Mouse (Mus musculus) megakaryocyte, adult 5-6 weeks (primary cell): Measurements from ENCODE around the gene Limch1. TPM values are rescaled to one million over a fixed set of nuclear protein-coding genes. Genes with fewer than 3 reads are reported as not detected.

ENCODE experiments used
- ATAC-seq: 2 replicates; pipeline ENCODE4 v1.8.0; 2016; ENCODE audit warnings: mild to moderate bottlenecking, inconsistent platforms; ENCODE audit not compliant: poor library complexity, severe bottlenecking
- total RNA-seq, 2 experiments: library from RNA; stranded (forward) in 1 of 2; stranded (reverse) in 1 of 2; fragments of 153-499, 151-499 nt in 1 of 2; fragments of 221-1000, 200-1000 nt in 1 of 2; gene quantifications; 2 replicates each; pipeline versions ENCODE4 v1.2.3 to v1.2.4; 2015 to 2017

Limch1 gene
- total RNA-seq, 2 experiments from 2014 or later: 0.07 TPM; not detected in 1

DNA sequence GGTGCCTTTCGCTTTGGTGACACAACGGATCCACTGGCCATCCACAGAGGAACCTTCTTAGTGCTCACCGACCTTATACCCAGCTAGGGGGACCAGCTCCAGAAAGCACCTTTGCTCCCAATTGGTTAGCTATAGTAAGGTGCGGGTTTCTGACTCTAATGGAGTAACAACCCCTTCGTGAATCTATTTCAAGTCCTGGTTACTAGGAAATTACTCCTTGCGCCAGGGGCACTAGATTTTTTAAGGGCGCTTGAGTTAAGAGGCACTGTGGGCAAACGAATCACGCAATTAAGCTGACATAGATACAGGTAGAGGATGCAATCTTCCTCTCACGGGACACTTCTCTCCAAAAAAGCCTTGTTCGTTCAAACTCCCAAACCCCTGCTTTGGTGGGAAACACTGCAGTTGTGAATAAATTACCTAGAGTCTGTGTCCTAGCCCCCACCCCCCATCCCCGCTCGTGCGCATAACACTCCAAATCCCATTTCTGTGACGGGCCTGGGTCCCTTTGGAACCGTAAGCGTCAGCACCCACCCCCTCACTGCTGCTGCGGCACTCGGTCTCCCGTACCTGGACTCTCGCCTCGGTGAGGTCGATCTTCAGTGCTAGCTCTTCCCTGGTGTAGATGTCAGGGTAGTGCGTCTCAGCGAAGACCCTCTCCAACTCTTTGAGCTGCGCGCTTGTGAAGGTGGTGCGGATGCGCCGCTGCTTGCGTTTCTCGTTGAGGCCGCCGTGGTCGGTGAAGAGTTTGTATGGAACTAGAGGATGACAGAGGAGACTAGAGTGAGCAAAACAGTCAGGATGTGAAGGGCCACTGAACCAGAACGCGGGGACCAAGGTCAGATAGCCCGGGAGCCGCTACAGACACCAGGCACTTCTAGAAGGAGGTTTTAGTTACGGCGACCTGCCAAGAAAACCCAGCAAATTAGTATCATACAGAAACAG is 351.8 kb downstream of the Limch1 start:
- ATAC-seq: no peak

GRCm38 (mm10) chr5:67098051-67098732 is 352.6 kb downstream of the Limch1 start:
- no peak for ATAC-seq

- ATAC-seq: no peak
Observed at GRCm38 (mm10) chr5:67098733-67099323, 353.2 kb downstream of the Limch1 start, which contains the start of gene Phox2b. Gene Phox2b (minus strand): TSS chr5:67099301.

- ATAC-seq: no peak
Observed at GRCm38 (mm10) chr5:67099393-67100271, 354.0 kb downstream of the Limch1 start.

DNA sequence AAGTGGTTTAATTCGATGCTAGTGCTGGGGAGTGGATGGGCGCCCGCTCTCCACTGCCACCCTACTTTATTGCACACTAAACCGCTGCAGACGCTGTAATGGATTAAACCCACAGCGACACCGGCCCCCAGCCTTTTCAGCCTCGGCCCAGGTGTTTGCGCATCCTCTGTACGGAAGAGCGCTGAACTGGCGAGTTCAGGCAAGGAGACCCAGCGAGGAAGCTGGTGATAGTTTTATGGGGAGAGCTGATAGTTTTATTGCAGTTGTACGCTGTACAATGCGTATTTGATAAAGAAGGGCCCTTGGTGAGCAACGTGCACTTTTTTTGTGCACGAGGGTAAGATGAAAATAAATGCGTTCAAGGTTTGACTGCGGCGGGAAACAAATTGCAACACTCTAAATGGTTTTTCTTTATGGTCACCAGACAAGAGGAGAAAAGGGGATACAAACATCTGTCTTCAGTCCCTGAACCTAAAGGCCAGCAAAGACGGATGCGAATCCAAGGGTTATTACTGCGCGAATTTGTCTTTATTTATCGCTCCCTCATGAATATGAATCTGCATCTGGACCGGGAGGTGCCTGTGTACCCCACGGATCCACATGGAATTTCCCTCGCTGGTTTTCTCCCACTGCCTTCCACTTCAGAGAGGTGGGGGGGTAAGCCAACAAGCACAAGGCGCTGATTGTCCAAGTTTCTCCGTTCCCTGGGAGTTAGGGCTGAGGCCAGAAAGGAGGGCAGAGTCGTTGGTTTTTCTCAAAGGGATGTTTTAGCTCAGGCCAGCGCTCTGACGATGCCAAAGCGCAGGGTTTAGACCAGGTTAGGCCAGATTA is 355.2 kb downstream of the Limch1 start:
- no peak for ATAC-seq

DNA sequence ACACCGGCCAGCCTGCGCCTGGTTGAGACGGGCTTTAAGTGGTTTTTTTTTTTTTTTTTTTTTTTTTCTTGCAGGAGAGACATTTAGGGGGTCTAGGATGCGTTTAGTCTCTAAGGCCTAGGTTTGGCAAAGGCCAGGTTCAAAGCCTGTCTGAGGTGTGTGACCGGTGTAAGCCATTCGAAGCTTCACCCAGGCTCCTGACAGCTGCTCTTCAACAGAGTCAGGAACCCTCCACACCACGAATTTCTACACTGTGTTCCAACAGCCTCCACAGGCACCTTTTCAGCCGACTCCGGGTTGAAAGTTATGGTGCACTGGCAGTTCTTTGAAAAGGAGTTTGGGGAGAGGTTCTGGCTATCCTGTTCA is 355.8 kb downstream of the Limch1 start:
- no peak for ATAC-seq

DNA sequence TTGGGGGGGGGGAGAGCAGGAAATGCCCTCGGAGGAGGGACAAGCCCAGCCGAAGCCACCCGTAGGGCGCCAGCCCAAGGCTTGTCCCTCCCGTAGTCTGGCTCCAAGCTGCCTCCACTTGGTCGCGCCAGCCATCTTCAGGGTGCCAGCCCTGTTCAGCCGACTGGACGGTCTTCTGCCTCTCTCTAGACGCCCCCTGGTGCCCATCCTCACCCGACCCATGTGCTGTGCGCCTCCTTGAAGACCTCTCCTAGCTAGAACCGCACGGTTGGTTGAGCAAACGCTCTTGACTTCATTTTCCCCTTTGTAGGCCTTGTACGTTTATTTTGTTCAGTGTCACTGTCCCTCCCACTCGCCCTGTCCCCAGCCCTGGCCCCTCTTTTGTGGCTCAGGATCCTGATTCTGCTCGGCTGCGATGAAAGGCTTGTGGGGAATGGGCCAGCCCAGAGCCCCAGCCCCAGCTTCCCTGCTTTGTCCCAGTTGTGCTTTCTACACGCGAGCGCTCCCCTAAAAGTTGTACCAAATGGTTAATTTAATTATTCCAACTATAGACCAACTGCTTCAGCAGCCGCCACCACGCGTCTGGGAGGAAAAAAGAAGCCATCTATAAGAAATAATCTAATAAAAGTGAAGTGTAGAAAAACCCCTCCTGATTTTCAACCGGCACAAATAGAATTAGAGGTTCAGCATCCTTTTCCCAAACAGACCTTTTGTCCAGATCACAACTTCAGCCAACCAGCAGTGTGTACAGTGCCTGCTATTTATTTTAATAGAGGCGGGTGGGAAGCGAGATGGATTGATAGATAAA is 356.4 kb downstream of the Limch1 start:
- no peak for ATAC-seq

DNA sequence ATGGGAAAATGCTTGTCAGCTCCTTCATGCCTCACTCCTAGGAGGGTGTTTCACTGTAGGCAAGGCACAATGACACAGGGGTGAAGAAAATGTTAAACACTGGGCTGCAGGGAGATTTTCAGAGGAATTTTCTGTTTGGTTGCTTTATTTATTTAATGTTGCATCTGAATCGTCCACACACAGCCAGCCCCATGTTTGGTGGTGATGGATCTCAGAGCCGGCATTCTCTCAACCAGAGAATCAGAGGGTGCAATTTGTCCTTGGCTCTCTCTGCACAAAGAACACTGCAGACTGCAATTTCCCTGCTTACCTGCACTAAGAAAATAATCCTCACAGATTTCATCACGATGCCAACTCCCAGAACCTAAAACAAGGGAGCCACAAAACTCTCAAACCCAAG is 357.4 kb downstream of the Limch1 start:
- no peak for ATAC-seq

- ATAC-seq: no peak
Observed at GRCm38 (mm10) chr5:67106261-67106660, 360.6 kb downstream of the Limch1 start.

Other genes starting within 250 kb of the Limch1 start
- 0.52 and 0.78 TPM in 2 replicates for gene Apbb2, start 127.0 kb upstream of the Limch1 start, total RNA-seq (2015)
- gene Apbb2, start 127.0 kb upstream of the Limch1 start, total RNA-seq (2017): 0.51 and 1.9 TPM in 2 replicates
- gene Uchl1, start 69.7 kb upstream of the Limch1 start, total RNA-seq (2015): not detected in 2 replicates
- 0.73 TPM in 1 of 2 replicates, not detected in the other for gene Uchl1, start 69.7 kb upstream of the Limch1 start, total RNA-seq (2017)